Mouse (Mus musculus) stomach, embryonic 16.5 days (tissue): Measurements from ENCODE around the gene Olfr49. TPM values are rescaled to one million over a fixed set of nuclear protein-coding genes. Genes with fewer than 3 reads are reported as not detected.

Experiments
- ATAC-seq: fragments of 200-750 bp; cut with Nextera tagmentation; 2 replicates; pipeline ENCODE4 v1.8.0; 2017; ENCODE audit warnings: moderate number of reproducible peaks, moderate TSS enrichment; ENCODE audit not compliant: insufficient read depth, low FRiP score
- H3K27ac ChIP-seq: fragments of 300-500 bp; sonication (generic); 2 replicates; pipeline ENCODE4 v1.5.1; 2014; ENCODE audit warnings: low read length
- H3K27me3 ChIP-seq: fragments of 300-500 bp; sonication (generic); 2 replicates; pipeline ENCODE4 v1.6.1; 2014; ENCODE audit warnings: low read length, control low read depth, mixed read lengths; ENCODE audit not compliant: control insufficient read depth, insufficient read depth
- H3K36me3 ChIP-seq: fragments of 300-500 bp; sonication (generic); 2 replicates; pipeline ENCODE4 v1.6.1; 2014; ENCODE audit warnings: low read length; ENCODE audit not compliant: control insufficient read depth, insufficient read depth
- H3K4me1 ChIP-seq: fragments of 300-500 bp; sonication (generic); 2 replicates; pipeline ENCODE4 v1.6.1; 2014; ENCODE audit warnings: low read length, control low read depth, mixed read lengths; ENCODE audit not compliant: control insufficient read depth, insufficient read depth
- H3K4me2 ChIP-seq: fragments of 300-500 bp; sonication (generic); 2 replicates; pipeline ENCODE4 v1.6.1; 2014; ENCODE audit warnings: low read depth, low read length, mixed read lengths
- H3K4me3 ChIP-seq: fragments of 300-500 bp; sonication (generic); replicated peaks from 2 replicates; pipeline ENCODE4 v1.5.1; 2014; ENCODE audit warnings: mild to moderate bottlenecking, low read length
- H3K9ac ChIP-seq: fragments of 300-500 bp; sonication (generic); 2 replicates; pipeline ENCODE4 v1.6.1; 2014; ENCODE audit warnings: low read length
- H3K9me3 ChIP-seq: fragments of 300-500 bp; sonication (generic); replicated peaks from 2 replicates; pipeline ENCODE4 v1.6.1; 2016; ENCODE audit warnings: low read length, control low read depth; ENCODE audit not compliant: control insufficient read depth
- WGBS: fragments of 180-500 bp; shearing (Covaris S2); extraction: QIAGEN DNeasy Blood & Tissue Kit; methylation state at CpG from one replicate; pipeline ENCODE4 v1.1.7; 2014; 5-methylcytosine and 5-hydroxymethylcytosine counted together
- polyA plus RNA-seq: library from polyadenylated mRNA; unstranded; fragments of >200 nt; fragmentation: Nextera tagmentation; extraction: Ambion mirVana; gene quantifications from 2 replicates; pipeline ENCODE4 v1.2.1, GENCODE M21; 2015

Olfr49 gene
- polyA plus RNA-seq, 1 experiment from 2014 or later: not detected

- Histone ChIP-seq H3K4me3 (no peak overlapping the region), H3K4me2 (no peak overlapping the region), H3K36me3 (no peaks in the 10 kb centered on the region), H3K9ac (no peak overlapping the region), H3K27me3 (no peaks in the 10 kb centered on the region), H3K27ac (no peak overlapping the region), H3K4me1 (no peaks in the 10 kb centered on the region), H3K9me3 (no peaks in the 10 kb centered on the region)
- 38% methylated on average over 3 of the region's 3 CpGs for WGBS
- ATAC-seq: no peak
Measured at GRCm38 (mm10) chr14:54311763-54312162, 27.0 kb upstream of the Olfr49 start.

DNA sequence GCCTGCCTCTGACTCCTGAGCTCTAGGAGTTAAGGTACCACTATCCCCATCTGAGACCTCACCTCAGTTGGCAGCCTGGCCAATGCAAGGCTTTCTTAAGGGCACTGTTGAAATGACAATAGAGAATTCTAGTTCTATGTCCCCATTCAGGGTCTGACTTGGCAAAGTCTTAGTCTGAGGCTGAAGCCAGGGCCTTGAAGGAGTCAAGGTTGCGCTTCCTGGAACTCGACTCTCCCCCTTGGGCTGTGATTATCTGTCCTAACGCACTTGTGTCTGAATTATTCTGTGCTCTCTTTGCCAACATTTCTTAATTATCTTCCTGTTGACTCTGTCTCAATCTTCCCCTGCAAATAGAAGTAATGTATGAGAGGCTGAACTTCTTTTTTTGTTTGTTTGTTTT is 15.9 kb upstream of the Olfr49 start:
- no peaks in the 10 kb centered on the region for H3K36me3 ChIP-seq
- no peak overlapping the region for H3K27ac ChIP-seq
- H3K27me3 ChIP-seq: no peaks in the 10 kb centered on the region
- no peak overlapping the region for H3K4me3 ChIP-seq
- H3K9ac ChIP-seq: no peak overlapping the region
- ATAC-seq: no peak
- H3K9me3 ChIP-seq: no peaks in the 10 kb centered on the region
- H3K4me1 ChIP-seq: no peaks in the 10 kb centered on the region
- H3K4me2 ChIP-seq: no peak overlapping the region
- 88% methylated on average over 3 of the region's 3 CpGs for WGBS

DNA sequence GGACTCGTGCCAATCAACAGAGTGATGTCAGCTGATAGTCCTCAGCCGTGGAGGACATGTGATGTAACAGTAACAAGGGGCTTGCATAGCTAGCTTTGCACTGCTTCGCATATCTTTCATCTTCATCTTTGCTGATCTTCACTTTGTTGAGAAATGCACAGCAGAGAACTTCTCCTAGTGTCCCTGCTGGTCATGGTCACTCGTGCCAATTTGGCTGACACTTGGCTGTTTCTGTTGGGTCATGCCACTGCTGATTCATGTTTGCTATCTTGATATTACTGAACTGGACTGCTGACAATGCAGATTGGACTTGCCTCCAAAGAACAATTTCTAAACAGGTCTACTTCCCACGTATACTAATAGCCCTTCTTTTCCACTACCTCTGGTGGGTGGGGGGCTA is 15.4 kb upstream of the Olfr49 start:
- no peaks in the 10 kb centered on the region for H3K36me3 ChIP-seq
- no peak overlapping the region for H3K27ac ChIP-seq
- no peak overlapping the region for H3K4me2 ChIP-seq
- H3K4me1 ChIP-seq: no peaks in the 10 kb centered on the region
- WGBS: 77% methylated on average over 5 of the region's 5 CpGs
- no peak overlapping the region for H3K9ac ChIP-seq
- no peaks in the 10 kb centered on the region for H3K9me3 ChIP-seq
- no peaks in the 10 kb centered on the region for H3K27me3 ChIP-seq
- H3K4me3 ChIP-seq: no peak overlapping the region
- no peak for ATAC-seq

DNA sequence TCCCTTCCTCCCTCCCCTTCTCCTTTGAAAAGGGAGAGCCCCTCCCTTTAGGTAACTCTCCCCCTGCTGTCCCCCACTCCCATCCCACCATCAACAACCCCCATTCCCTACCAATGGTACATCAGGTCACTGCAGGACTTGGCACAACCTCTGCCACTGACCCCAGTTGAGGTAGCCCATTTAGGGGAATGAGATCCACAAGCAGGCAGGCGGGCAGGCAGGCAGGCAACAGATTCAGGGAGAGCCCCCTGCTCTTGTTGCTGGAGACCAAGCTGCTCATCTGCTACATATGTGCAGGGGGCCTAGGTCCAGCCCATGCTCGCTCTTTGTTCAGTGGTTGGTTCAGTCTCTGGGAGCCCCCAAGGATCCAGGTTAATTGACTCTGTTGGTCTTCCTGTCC is 8.3 kb downstream of the Olfr49 start:
- Histone ChIP-seq H3K9ac (no peak overlapping the region), H3K4me1 (no peaks in the 10 kb centered on the region), H3K27ac (no peak overlapping the region), H3K27me3 (no peaks in the 10 kb centered on the region), H3K36me3 (no peaks in the 10 kb centered on the region), H3K4me2 (no peak overlapping the region), H3K9me3 (no peaks in the 10 kb centered on the region), H3K4me3 (no peak overlapping the region)
- ATAC-seq: no peak
- 84% methylated on average over 2 of the region's 2 CpGs for WGBS

- Histone ChIP-seq H3K27me3 (no peaks in the 10 kb centered on the region), H3K4me3 (no peak overlapping the region), H3K27ac (no peak overlapping the region), H3K9me3 (no peaks in the 10 kb centered on the region), H3K4me2 (no peak overlapping the region), H3K4me1 (no peaks in the 10 kb centered on the region), H3K36me3 (0 out of 2 replicates have a peak, but pooled peaks cover 4% of the 10 kb centered on the region), H3K9ac (no peak overlapping the region)
- ATAC-seq: no peak
- WGBS: 80% methylated on average over 3 of the region's 3 CpGs
Measured at GRCm38 (mm10) chr14:54272696-54273095, 12.0 kb downstream of the Olfr49 start.

DNA sequence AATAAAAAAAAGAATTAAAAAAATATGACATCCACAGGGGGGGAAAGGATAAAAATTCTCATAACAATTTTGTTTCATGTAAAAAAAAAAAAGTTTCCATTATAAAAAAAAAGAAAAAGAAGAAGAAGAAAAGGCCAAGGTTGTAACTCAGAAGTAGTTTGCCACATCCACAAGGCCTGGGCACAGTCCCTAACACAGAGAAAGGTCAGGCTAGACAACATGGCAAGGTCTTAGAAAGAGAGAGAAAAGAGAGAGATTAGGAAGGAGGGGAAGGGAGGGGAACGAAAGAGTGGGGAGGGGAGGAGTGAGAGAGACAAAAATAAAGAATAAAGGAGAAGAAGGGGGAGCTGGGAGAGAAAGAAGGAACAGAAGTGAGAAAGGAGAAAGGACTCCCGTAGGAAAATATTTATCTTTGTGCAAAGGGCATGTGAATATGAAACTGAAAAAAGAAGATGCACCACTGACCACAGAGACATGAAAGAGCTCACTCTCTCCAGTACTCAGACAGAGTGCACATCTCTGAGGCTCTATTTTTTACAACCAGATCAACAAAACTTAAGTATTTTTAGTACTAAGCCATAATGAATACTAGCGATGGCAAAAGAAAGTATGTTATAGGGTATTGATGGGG is 12.6 kb downstream of the Olfr49 start:
- ATAC-seq: no peak
- Histone ChIP-seq H3K4me2 (no peak overlapping the region), H3K9me3 (no peaks in the 10 kb centered on the region), H3K4me1 (no peaks in the 10 kb centered on the region), H3K27me3 (no peaks in the 10 kb centered on the region), H3K27ac (no peak overlapping the region), H3K36me3 (0 out of 2 replicates have a peak, but pooled peaks cover 4% of the 10 kb centered on the region), H3K9ac (no peak overlapping the region), H3K4me3 (no peak overlapping the region)
- WGBS: 82% methylated on average over 3 of the region's 3 CpGs

DNA sequence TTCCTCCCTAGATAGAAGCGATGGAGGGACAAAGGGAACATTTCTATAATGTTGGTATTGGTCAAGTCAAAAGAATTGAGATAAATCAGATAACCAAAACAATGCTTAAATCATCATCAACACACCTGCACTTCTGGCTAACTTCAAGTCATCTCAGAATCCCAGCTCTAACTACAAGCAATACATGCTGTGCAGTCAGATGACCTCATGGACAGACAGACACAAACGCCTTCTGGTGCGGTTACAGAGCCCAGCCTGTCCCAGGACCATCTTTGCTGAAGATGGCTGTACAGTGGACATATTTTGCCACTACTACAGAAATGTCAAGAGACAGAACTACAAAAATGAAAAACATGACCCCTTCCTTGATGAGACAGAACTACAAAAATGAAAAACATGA is 14.3 kb downstream of the Olfr49 start:
- Histone ChIP-seq H3K9me3 (no peaks in the 10 kb centered on the region), H3K27ac (no peak overlapping the region), H3K27me3 (no peaks in the 10 kb centered on the region), H3K4me1 (no peaks in the 10 kb centered on the region), H3K4me2 (no peak overlapping the region), H3K4me3 (no peak overlapping the region), H3K9ac (no peak overlapping the region), H3K36me3 (0 out of 2 replicates have a peak, but pooled peaks cover 4% of the 10 kb centered on the region)
- no peak for ATAC-seq
- 81% methylated on average over 3 of the region's 3 CpGs for WGBS

DNA sequence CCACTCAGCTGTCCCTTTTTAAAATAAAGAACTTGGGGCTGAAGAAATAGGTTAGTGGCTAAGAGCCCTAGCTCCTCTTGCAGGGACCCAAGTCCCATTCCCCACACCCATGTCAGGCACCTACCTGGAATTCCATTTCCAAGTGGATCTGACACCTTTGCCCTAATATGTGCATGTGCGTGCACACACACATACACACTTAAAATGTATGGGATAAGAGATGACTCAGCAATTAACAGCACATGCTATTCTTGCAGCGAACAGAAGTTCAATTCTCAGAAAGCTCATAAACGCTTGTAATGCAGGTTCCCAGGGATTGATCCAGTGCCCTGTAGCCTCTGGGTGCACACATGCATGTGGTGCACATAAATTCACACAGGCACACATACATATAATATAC is 15.2 kb downstream of the Olfr49 start:
- no peak for ATAC-seq
- WGBS: 88% methylated on average over 3 of the region's 3 CpGs
- Histone ChIP-seq H3K27me3 (no peaks in the 10 kb centered on the region), H3K36me3 (0 out of 2 replicates have a peak, but pooled peaks cover 4% of the 10 kb centered on the region), H3K4me3 (no peak overlapping the region), H3K27ac (no peak overlapping the region), H3K9me3 (no peaks in the 10 kb centered on the region), H3K4me2 (no peak overlapping the region), H3K9ac (no peak overlapping the region), H3K4me1 (no peaks in the 10 kb centered on the region)

DNA sequence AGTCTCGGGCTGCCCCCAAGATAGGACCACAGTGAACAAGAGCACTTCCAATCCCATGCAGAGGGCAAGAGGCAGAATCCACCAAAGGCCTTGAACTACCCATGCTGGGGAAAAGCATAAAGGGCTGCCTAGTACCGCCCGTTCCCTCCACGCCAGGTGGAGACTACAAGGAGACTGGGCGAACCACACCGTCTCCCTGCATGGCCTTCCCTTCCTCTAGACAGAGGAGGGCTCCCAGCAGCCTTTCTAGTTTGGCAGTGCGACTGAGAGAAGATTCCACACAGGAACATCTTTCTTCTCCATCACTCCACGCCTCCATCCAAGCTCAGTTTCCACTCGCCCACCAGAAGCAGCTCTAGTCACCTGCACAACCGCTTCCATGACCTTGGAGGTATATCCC is 16.8 kb downstream of the Olfr49 start:
- 92% methylated on average over 10 of the region's 10 CpGs for WGBS

More for the DNA sequence above, 16.8 kb downstream of the Olfr49 start:
- Histone ChIP-seq H3K27ac (no peak overlapping the region), H3K4me2 (no peak overlapping the region), H3K27me3 (no peaks in the 10 kb centered on the region), H3K9ac (no peak overlapping the region), H3K9me3 (no peaks in the 10 kb centered on the region), H3K4me3 (no peak overlapping the region), H3K36me3 (0 out of 2 replicates have a peak, but pooled peaks cover 4% of the 10 kb centered on the region), H3K4me1 (no peaks in the 10 kb centered on the region)
- no peak for ATAC-seq
